Mouse (Mus musculus): ENCODE data around the gene Ccna1. TPM values are rescaled to one million over a fixed set of nuclear protein-coding genes. Genes with fewer than 3 reads are reported as not detected.

Ccna1 gene
- polyA plus RNA-seq, 1 experiment from 2014 or later: 1.9 TPM

DNA sequence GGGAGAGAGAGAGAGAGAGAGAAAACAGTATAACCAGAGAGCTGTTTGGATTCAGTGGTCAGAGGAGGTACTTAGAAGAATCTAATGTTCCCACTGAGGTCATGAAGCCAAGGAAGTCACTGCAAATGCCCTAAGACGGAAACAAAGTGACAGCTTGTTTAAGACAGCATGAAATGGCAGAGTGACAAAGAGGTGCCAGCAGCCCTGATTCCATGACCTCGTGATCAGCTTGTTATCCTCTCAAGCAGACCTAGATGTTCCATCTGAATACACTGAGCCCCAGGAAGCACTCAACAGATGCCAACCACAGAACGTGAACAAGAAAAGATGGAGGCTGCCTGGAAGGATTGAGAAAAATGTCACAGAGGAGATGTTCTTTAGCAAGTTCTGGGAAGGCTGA lies 30.4 kb upstream of the Ccna1 start:
- 52% methylated on average over 3 of the region's 3 CpGs for WGBS
- no peak overlapping the region for H3K4me3 ChIP-seq
- no peak for DNase-seq (ENCODE audit: low spot score)

GRCm38 (mm10) chr3:55084781-55085180 lies 29.5 kb upstream of the Ccna1 start:
- no peak for DNase-seq (ENCODE audit: low spot score)
- H3K27ac ChIP-seq (replicated peaks): no peak overlapping the region
- no peaks in the 10 kb centered on the region for H3K9me3 ChIP-seq
- H3K4me1 ChIP-seq: no peaks in the 10 kb centered on the region
- 73% methylated on average over 6 of the region's 6 CpGs for WGBS
- H3K36me3 ChIP-seq (replicated peaks): no peaks in the 10 kb centered on the region
- H3K4me3 ChIP-seq: no peak overlapping the region
- no peaks in the 10 kb centered on the region; the same call in 1 of the 2 replicates for H3K27me3 ChIP-seq (replicated peaks; ENCODE audit: low read depth, poor library complexity, severe bottlenecking)

More for the DNA sequence above, 30.4 kb upstream of the Ccna1 start:
- H3K4me1 ChIP-seq: no peaks in the 10 kb centered on the region
- H3K27ac ChIP-seq (replicated peaks): no peak overlapping the region
- H3K27me3 ChIP-seq (replicated peaks; ENCODE audit: low read depth, poor library complexity, severe bottlenecking): no peaks in the 10 kb centered on the region; the same call in 1 of the 2 replicates
- no peaks in the 10 kb centered on the region for H3K9me3 ChIP-seq
- no peaks in the 10 kb centered on the region for H3K36me3 ChIP-seq (replicated peaks)

GRCm38 (mm10) chr3:55080055-55080454 lies 24.8 kb upstream of the Ccna1 start:
- no peak overlapping the region for H3K27ac ChIP-seq (replicated peaks)
- no peaks in the 10 kb centered on the region; the same call in 1 of the 2 replicates for H3K27me3 ChIP-seq (replicated peaks; ENCODE audit: low read depth, poor library complexity, severe bottlenecking)
- no peak overlapping the region for H3K4me3 ChIP-seq
- H3K9me3 ChIP-seq: no peaks in the 10 kb centered on the region
- no peaks in the 10 kb centered on the region for H3K4me1 ChIP-seq
- peak; percentile 72 for DNase-seq (ENCODE audit: low spot score)
- WGBS: 16% methylated on average over 6 of the region's 6 CpGs
- H3K36me3 ChIP-seq (replicated peaks): no peaks in the 10 kb centered on the region

GRCm38 (mm10) chr3:55079619-55080018 lies 24.3 kb upstream of the Ccna1 start:
- Histone ChIP-seq H3K4me1 (no peaks in the 10 kb centered on the region), H3K9me3 (no peaks in the 10 kb centered on the region), H3K36me3 (replicated peaks) (no peaks in the 10 kb centered on the region), H3K27me3 (replicated peaks; ENCODE audit: low read depth, poor library complexity, severe bottlenecking) (no peaks in the 10 kb centered on the region; the same call in 1 of the 2 replicates), H3K4me3 (no peak overlapping the region), H3K27ac (replicated peaks) (no peak overlapping the region)
- DNase-seq (ENCODE audit: low spot score): no peak
- WGBS: 86% methylated on average over 8 of the region's 8 CpGs

GRCm38 (mm10) chr3:55078233-55078632 lies 22.9 kb upstream of the Ccna1 start:
- Histone ChIP-seq H3K4me1 (no peaks in the 10 kb centered on the region), H3K9me3 (no peaks in the 10 kb centered on the region), H3K27ac (replicated peaks) (no peak overlapping the region), H3K27me3 (replicated peaks; ENCODE audit: low read depth, poor library complexity, severe bottlenecking) (no peaks in the 10 kb centered on the region; the same call in 1 of the 2 replicates), H3K4me3 (no peak overlapping the region), H3K36me3 (replicated peaks) (no peaks in the 10 kb centered on the region)
- WGBS: 48% methylated on average over 6 of the region's 6 CpGs
- DNase-seq (ENCODE audit: low spot score): no peak

- H3K4me3 ChIP-seq: no peak overlapping the region
- no peaks in the 10 kb centered on the region for H3K9me3 ChIP-seq
- 58% methylated on average over 3 of the region's 3 CpGs for WGBS
- H3K4me1 ChIP-seq: no peaks in the 10 kb centered on the region
- no peaks in the 10 kb centered on the region for H3K36me3 ChIP-seq (replicated peaks)
- DNase-seq (ENCODE audit: low spot score): no peak
- H3K27me3 ChIP-seq (replicated peaks; ENCODE audit: low read depth, poor library complexity, severe bottlenecking): no peaks in the 10 kb centered on the region
- no peak overlapping the region for H3K27ac ChIP-seq (replicated peaks)
Measured at GRCm38 (mm10) chr3:55075294-55075648, 20.0 kb upstream of the Ccna1 start.

DNA sequence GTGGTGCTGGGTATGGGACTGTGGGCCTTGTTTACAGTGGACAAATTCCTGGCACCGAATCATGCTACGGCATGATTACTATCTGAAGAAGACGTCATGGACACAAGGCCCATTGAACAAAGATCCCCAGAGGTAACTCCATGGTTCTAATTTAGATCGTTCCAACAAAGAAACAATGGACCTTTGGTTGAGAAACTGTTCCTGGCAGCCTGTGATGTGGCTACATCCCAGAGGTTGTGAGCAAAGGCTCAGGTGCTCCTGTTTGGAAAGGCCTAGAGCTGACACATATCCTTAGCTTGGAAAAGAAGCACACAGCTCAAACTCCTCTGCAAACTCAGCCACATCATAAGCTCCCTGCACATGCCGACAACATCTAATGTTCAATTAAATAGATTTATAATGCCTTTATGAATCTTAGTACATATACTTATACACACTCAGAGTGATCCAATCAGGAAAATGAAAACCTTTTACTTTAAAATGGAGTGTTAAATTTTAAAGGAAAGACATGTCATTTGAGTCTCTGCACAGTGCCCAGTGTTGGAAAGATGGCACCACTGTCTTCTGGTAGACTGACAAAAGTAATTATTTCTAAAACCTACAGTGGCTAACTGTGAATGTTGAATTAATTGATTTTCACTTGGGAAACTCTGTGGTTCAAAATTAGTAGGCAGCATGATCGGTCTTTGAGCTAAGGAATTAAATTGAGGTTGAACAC lies 19.4 kb upstream of the Ccna1 start:
- 72% methylated on average over 6 of the region's 6 CpGs for WGBS
- no peaks in the 10 kb centered on the region for H3K4me1 ChIP-seq
- no peaks in the 10 kb centered on the region for H3K9me3 ChIP-seq
- no peak overlapping the region for H3K4me3 ChIP-seq
- no peaks in the 10 kb centered on the region for H3K36me3 ChIP-seq (replicated peaks)
- DNase-seq (ENCODE audit: low spot score): no peak
- H3K27me3 ChIP-seq (replicated peaks; ENCODE audit: low read depth, poor library complexity, severe bottlenecking): no peaks in the 10 kb centered on the region
- H3K27ac ChIP-seq (replicated peaks): no peak overlapping the region

GRCm38 (mm10) chr3:55067791-55068434 lies 12.6 kb upstream of the Ccna1 start:
- Histone ChIP-seq H3K27ac (replicated peaks) (no peak overlapping the region), H3K36me3 (replicated peaks) (no peaks in the 10 kb centered on the region), H3K9me3 (no peaks in the 10 kb centered on the region), H3K4me3 (no peak overlapping the region), H3K27me3 (replicated peaks; ENCODE audit: low read depth, poor library complexity, severe bottlenecking) (peaks cover 14% of the 10 kb centered on the region), H3K4me1 (no peaks in the 10 kb centered on the region)
- DNase-seq (ENCODE audit: low spot score): no peak
- 36% methylated on average over 7 of the region's 7 CpGs for WGBS

DNA sequence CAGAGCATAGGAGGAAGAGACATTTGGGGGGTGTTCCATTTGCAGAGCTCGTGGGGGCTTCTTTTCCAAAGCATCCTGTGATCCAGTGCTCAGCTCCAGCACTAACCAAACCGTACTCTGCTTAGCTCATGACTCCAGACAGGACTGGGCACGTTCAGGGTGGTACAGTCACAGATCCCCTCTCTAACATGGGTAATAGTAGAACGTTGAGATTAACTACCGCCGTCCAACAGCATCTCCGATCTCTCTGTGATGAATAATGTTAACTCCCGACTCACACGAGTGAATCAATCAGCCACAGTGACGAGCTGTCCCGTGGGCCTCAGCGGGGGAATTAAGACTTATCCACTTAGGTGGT lies 11.3 kb upstream of the Ccna1 start:
- Histone ChIP-seq H3K27me3 (replicated peaks; ENCODE audit: low read depth, poor library complexity, severe bottlenecking) (peaks cover 14% of the 10 kb centered on the region), H3K4me3 (no peak overlapping the region), H3K27ac (replicated peaks) (no peak overlapping the region), H3K4me1 (no peaks in the 10 kb centered on the region), H3K9me3 (no peaks in the 10 kb centered on the region), H3K36me3 (replicated peaks) (no peaks in the 10 kb centered on the region)
- DNase-seq (ENCODE audit: low spot score): no peak
- 74% methylated on average over 12 of the region's 12 CpGs for WGBS

DNA sequence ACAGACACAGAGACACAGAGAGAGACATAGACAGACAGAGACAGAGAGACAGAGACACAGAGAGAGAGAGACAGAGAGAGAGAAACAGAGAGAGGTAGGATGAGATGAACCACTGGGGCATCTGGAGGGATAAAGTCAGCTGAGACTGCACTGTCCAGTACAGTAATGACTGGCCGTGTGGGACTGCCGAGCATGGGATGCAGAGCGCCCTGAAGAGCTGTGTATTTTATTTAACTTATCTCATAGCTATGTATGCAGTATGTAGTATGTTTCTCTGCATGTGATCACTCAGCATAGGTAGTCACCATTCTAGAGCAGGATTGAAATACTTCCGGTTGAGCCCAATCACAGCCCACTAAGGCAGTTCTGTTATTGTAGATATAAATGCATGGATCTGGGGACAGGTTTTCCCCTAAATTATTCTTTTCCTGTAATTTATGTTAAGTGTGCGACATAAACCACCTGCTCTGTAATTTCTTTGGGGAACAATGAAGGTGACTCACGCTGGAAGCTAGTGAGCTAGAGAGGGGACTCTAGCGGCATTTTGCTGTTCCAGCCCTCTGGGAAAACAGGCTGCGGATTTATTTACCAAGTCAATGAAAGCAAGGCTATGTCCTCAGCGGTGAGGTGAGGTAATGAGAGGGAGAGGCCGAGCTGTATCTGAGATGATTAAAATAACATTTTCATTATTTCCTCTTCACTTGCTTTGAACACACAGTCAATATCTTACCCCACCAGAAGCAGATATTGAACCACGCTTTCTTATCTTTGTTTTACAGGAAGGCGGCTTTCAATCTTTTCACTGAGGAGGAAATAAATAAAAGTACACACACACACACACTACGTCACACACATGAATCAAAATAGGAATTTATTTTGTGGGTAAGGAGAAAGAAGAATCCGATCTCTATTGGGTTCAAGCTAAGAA lies 10.7 kb upstream of the Ccna1 start:
- no peak for DNase-seq (ENCODE audit: low spot score)
- WGBS: 72% methylated on average over 14 of the region's 14 CpGs
- Histone ChIP-seq H3K4me1 (no peaks in the 10 kb centered on the region), H3K36me3 (replicated peaks) (no peaks in the 10 kb centered on the region), H3K4me3 (no peak overlapping the region), H3K27me3 (replicated peaks; ENCODE audit: low read depth, poor library complexity, severe bottlenecking) (peaks cover 14% of the 10 kb centered on the region), H3K9me3 (no peaks in the 10 kb centered on the region), H3K27ac (replicated peaks) (no peak overlapping the region)

DNA sequence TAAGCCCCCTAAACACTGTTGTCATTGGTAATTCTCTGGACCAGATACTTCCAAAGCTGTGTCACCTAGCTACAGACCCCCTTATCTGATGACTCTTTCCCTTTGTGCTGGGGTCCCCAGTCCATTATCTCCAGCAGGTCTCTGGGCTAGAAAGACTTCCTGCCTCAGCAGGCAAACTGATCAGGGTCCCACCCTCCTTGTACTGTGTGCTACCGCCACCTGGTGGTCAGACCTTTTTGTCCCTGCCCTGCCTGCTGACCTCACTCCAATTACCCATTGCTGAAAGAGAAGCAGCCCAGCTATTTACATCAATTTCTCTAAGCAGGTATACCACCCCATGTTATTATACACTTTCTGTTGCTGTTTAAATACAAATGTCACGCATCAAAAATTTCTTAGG lies 9.1 kb upstream of the Ccna1 start:
- 12% methylated on average over 2 of the region's 2 CpGs for WGBS
- H3K9me3 ChIP-seq: no peaks in the 10 kb centered on the region
- peaks cover 16% of the 10 kb centered on the region for H3K27me3 ChIP-seq (replicated peaks; ENCODE audit: low read depth, poor library complexity, severe bottlenecking)
- peak; percentile 84 for DNase-seq (ENCODE audit: low spot score)
- H3K4me3 ChIP-seq: no peak overlapping the region
- H3K4me1 ChIP-seq: no peaks in the 10 kb centered on the region
- H3K36me3 ChIP-seq (replicated peaks): no peaks in the 10 kb centered on the region
- no peak overlapping the region for H3K27ac ChIP-seq (replicated peaks)

DNA sequence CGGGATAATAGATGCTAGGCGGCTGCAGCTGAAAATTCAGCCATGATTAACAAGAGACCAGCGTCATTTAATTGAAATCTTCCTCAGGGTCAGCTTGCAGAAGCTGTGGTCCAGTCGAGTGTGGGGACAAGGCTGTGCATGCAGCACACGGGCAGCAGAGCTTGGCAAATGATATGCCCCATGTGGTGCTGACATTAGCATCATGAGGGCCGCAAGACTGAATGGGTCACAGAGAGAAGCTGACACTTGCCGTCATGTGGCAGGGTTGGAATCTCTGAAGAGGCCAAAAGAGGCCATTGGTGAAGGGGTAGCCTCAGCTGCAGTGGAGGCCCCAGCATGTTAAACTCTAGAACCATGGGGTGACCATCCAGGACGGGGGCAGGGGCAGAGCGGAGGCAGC lies 7.4 kb upstream of the Ccna1 start:
- H3K4me1 ChIP-seq: no peaks in the 10 kb centered on the region
- no peak overlapping the region for H3K27ac ChIP-seq (replicated peaks)
- DNase-seq (ENCODE audit: low spot score): no peak
- H3K9me3 ChIP-seq: no peaks in the 10 kb centered on the region
- 72% methylated on average over 9 of the region's 9 CpGs for WGBS
- H3K4me3 ChIP-seq: no peak overlapping the region
- peaks cover 26% of the 10 kb centered on the region for H3K27me3 ChIP-seq (replicated peaks; ENCODE audit: low read depth, poor library complexity, severe bottlenecking)
- no peaks in the 10 kb centered on the region for H3K36me3 ChIP-seq (replicated peaks)

Measured in embryonic facial prominence, embryonic 10.5 days (tissue).